Mouse (Mus musculus) kidney, postnatal 4 days (tissue): ENCODE measurements around the gene Fam126a.
A peak's percentile ranks its signal among the peaks of the same experiment; 100 is the strongest.

Experiments
- DNase-seq, 2 experiments: peaks; one replicate each; pipeline ENCODE4 v3.0.0; 2021; ENCODE audit warnings: mixed read lengths in 2 of 2

The Fam126a gene

DNA sequence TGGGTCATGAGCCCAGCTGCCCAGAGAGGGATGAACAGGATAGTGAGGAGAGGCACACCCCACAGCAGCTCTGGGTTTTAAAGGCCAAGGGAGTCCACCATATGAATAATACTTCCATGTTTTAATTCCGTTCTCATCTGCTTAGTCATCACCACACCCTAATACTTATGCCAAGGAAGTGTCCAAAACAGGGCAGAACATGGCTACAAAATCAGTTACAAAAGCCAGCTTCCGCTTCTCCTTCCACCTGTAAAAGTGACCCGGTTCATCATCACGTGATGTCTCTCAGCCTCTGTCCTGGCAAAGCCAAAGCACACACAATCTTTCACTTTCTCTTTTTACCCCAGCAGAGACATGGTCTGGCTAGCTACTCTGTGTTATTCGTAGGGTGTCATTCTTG is 8.9 kb upstream of the Fam126a start:
- no peak for DNase-seq

DNA sequence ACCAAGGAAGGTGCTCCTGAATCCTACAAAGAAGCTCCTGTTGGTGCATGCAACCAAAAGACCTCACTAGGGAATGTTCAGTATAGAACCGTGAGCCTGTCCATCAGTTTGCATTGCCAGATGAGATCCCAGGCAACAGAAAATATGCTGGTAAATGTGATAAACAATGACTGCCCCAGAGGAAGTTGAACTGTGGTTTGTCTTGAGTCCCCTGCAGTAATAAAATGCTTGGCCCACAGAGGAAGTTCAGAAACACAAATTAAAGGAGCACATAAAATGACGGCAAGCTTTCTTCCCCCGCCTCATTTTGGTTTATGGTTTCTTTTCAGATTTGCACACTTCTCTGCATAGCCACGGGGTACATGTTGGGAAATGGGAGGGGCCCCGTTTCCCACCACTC is 8.3 kb upstream of the Fam126a start:
- peak in 1 of 2 experiments; percentile 28 for DNase-seq

DNA sequence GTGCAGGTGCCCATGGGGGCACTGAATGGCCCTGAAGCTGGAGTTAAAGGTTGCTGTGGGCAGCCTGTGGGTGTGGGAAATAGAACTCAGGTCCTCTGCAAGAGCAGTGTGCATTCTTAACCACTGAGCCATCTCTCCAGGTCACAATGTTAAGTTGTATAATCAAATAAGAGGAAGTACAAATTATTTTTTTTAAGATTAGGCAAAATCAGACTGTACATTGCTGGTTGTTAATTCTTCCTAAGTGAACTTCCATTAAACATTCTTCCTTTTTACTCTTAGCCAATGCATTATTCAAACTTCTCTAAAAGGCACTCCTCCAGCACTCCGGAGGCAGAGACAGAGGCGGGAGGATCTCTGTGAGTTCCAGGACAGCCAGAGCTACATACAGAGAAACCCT is 7.7 kb upstream of the Fam126a start:
- DNase-seq = no peak

DNA sequence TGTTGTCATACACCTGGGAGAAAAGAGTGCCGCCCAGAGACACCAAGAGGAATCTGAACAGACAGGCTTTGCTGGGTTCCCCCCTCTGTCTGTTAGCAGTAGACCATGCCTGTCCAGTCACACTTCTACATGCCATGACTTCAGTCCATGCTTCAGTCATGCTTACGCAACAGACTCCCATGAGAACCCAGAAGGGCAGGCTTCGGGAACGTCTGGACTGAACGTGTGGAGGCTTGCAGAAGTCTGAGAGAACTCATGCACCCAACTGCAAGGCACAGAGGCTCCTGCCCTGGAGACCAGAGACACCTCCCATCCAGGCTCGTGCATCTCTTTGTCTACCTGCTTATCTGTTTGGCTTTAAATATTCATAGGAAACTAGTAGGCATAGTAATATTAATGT is 6.2 kb upstream of the Fam126a start:
- no peak for DNase-seq

DNA sequence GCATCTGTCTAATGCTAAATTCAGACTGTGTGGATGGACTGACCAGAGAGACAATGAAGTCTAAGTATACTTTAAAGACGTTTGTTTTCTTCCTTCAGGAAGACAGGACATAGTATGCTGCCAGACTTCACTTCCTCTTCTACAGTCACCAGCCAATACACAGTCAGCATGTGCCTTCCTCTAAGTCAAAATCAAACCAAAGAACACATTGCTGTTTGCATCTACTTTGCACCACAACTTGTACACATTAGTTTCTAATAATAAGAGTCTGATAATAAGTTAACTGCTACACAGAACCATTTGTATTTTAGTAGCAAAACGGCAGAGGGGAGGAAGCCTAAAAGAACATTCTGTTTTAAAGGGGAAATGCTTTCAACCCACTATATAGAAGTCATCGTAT is 4.5 kb upstream of the Fam126a start:
- no peak for DNase-seq

DNA sequence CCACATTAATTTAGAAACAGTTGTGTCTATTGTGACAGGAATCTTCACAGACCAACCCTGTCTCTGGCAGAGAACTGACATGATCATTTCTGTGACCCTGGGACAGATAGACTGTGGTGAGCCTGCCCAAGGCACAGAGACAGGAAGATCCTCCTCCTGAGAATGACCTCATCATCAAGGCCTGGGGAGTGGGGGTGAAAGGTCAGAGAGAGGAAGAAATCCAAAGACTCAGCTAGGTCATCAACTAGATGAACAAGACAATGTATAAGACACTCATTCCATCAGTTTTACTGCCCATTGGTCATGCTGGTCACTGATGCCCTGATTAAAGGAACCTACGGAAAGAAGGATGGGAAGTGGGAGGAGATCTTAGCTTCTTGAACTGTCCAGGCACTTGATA is 3.6 kb upstream of the Fam126a start:
- no peak for DNase-seq

DNA sequence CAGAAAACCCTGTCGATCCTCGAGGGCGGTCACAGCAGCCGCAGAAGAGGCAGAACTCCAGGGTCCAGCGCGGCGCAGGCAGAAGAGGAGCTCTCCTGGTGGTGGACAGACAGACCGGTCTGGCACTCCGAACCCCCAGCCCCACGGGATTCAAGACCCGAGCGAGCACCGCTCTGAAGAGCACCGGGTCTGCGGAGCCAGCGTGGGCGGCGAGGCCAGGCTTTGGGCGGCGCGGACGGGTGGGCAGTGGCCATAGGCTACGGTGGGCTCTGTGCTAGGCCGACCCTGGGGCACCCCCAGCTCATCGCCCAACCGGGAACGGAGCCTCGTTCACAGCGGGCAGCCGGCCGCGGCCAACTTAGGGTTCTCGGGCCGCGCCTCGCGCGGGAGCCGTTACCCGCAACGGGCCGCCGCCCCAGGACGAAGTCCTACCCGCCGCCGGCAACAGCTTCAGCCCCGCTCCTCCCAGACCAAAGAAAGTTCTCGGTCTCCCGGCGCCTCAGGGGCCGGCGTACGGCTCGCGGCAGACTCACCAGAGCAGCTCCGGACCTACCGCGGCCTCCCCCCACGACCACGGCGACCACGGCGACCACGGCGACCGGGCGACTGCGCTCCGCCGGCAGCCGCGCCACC is 428 bp downstream of the Fam126a start:
- DNase-seq = peak; percentile 55 to 69

DNA sequence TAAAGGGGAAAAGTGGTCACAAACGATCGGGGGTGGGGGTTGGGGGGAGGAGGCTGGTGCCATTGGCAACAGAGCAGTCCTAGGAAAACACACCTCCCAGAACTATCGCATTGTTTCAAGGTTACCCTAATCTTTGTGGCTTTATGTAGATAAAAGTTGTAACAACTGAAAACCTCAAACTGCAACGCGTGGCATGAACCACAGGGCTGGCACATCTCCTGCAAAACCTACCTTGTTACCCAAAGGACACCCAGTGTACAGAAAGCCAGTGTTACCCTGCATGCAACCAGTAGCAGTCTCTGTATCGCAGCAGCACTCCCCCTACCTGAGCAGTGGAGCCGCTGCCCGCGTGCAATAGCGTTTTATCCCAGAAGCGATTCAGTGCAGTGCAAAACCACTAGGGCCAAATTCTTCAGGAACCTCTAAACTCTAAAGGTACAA is 1.1 kb downstream of the Fam126a start:
- DNase-seq = peak; percentile 64 to 78

DNA sequence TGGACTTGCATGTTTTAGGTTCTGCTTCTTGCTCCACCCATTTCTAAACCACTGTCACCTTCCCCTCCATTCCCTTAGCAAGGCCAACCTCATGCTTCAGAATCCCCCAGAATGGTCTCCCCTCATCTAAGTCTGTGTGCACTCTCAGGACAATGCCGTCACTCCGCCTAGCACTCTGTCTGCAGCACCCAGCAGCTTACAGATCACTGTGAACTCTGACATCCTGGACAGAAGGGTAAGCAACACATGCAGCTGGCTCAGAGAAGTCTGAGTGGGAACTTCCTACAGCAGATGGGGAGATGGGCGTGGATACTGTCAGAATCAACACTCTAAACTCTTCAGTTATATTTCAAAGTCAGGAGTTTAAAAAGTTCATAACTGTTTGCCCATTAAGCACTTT is 5.5 kb downstream of the Fam126a start:
- peak in 1 of 2 experiments; percentile 32 for DNase-seq

DNA sequence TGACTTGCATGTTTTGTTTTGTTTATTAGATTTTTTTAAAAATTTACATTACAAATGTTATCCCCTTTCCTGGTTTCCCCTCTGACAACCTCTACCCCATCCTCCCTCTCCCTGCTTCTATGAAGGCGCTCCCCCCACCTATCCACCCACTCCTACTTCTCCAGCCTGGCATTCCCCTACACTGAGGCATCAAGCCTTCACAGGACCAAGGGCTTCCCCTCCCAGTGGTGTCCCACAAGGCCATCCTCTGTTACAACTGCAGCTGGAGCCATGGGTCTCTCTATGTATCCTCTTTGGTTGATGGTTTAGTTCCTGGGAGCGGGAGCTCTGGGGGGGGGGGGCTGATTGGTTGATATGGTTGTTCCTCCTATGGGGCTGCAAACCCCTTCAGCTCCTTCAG is 7.3 kb downstream of the Fam126a start:
- no peak for DNase-seq

DNA sequence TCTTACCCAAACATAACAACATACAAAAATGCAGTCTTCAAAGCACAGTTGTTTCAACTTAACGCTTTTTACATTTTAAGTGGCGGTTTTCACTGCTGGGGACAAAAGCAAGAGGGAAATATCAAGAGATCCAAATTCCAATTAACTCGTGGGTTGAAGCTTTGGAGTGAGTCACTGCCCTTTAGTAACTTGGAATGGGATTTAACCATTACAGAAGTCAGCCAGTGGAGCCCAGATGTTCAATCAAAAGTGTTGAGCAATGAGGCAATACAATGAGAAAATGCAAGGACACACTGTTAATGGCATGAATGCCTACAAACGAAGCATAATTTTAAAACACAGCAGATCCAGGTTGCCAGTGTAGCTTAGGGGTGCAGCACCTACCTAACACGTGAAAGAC is 8.8 kb downstream of the Fam126a start:
- DNase-seq = no peak

DNA sequence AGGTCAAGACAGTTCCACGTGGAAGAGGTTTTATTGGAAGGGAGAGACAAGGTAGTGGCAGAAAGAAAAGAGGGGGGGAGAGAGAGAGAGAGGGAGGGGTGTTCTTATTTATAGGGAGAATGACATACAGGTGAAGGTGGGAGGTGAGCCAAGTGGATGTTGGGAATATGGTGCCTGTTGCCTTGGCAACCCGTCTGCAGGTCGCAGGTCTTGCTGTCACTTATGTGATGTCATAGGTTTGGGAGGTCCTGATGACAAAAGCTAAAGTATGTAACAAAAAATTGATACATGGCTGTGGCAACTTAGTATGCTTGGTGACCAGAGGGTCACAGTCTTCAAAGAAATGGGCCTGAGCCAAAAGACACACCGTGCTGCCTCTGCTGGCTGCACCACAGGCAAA is 10.1 kb downstream of the Fam126a start:
- no peak for DNase-seq

DNA sequence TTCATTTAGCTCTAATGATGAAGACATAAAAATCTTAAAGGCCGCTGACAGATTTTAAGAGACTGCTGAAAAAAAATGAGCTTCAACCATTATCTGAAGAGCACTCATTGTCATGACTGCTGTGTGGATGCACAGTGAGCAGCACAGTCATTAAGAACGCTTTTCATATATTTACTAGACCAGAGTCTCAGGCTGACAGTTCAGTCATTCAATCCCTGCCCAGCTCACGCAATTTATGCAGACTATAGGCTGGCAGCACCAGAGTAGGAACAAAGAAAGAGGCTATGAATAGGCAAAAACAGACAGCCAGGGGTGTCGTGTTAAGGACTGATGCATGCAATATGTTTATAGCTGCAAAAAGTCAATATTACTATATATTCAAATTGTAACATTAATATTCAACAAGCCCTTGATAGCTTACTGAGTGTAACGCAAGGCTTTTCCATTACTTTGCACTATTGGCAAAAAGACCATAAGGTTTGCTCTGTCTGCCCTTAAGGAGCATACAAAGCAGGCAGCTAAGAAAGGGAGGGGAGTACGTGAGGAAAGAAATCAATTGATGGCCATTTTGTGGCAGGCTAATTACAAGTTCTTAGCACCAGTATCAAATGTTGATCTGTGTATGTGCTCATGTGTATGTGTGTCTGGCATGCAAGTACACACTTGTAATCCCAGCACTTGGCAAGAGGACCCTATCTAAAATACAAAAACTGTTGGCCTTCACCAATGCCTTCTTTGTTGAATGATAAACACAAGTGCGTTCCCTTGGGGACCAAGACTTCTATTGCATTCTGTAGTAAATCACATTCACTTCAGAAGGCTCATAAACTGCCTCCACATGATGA is 10.9 kb downstream of the Fam126a start:
- DNase-seq = no peak

DNA sequence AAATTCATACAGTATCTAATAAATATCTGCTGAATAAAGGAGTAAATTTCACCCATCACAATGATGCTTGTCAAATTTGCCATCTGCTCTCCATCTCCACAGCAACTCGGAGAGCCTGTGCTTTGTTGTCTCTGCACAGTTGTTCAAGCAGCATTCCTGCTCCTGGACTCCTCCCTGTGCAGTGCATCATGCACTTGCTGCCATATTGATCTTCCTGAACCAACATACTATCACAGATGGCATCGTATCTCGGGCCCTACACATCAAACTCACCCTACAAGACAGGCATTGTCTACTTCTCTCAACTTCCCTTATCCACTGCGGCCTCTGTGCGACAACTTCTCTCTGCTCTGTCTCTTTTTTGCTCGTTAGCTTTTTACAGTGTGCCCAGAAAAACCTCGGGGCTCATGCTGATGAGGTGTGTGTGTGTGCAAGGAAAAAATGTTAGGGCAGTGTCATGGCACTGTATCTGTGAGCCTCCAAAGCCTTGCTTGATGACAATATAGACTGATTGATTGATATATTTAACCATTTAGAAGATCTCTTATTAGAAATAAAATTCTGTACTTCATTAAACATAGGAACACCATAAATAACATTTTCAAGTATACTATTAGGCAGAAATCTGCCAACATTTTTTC is 11.7 kb downstream of the Fam126a start:
- no peak for DNase-seq

DNA sequence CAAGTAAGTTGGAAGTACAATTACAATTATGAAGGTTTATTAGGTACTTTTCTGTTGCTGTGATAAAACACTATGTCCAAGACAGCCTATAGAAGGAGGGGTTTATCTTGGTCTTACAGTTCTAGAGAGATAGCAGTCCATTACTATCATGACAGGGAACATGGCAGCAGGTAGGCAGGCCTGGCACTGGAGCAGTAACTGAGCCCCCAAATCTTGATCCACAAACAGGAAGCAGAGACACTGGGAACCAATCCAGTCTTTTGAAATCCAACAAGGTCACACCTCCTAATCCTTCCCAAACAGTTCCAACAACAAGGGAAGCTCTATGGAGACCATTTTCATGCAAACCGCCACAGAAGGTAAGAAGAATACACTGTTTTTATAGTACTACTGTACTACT is 13.6 kb downstream of the Fam126a start:
- DNase-seq = no peak

DNA sequence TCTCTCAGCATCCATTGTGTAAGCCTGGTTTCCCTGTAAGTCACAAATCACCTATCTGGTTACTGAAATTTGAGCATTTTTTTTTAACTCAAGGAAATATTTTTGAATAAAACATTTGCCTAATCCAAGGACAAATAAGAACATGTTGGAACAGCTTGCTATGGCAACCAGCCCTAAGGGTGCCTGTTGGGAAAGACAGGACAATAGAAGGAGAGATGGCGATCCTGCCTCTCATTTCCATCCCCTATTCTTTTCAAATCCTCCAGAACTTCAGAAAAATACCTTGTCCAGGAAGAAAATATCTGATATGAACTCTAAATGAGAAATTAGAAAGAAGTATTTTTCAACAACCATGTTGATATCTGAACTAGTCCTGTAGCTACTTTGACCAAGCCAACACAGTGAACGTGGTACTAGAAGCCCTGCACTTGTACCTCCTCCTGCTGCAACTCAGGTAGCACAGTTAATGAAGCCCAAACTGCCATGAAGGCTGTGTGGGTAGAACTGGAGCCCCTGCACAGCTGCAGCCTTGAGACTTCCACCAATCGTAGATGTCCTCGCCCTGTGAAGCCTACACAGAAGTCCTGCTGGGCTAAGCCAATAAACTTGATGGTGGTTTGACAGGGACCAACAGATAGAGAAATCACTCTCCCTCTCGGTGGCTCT is 17.0 kb downstream of the Fam126a start:
- DNase-seq = no peak

DNA sequence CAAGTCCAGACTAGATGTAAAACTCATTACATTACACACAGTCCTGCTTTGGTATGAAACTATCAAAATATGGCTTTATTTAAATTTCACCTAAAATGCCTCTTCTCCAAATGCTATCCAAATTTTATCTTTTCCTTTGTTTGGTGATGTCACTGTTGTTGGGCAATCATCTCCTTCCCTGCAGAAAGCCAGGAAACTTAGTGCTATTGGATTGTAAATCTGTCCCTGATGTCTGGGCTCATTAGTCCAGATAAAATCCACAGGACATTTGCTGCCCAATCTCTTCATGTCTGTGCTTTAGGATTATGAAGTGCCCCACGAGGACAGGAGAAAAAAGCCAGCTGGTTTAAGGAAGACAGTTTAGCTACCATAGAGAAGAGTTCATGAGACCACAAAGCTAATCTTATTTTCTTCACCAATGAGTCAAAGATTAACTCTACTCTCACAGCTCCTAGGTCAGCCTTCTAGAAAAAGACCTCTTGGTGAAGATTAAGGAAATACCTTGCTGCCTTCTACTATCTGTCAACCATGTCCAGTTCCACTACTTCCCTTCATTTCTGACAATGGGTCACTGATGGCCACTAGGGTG is 31.3 kb downstream of the Fam126a start:
- no peak for DNase-seq

DNA sequence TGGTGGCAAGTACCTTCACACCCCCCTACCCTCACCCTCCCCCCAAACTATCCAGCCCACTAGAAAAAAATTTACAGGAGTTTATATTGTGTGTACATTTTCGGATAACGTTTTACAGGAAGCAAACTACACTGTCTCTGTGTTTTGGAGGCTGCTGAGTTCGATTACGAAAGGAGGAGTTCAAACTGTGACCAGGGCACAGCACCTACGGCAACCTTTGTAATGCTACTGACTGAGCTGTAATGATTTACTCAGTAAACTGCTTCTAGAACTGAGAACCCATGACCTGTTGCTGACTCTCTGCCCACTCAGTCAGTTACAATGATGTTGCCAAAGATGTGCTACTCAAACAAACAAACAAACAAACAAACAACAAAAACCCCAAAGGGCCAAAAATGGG is 34.5 kb downstream of the Fam126a start:
- DNase-seq = no peak

DNA sequence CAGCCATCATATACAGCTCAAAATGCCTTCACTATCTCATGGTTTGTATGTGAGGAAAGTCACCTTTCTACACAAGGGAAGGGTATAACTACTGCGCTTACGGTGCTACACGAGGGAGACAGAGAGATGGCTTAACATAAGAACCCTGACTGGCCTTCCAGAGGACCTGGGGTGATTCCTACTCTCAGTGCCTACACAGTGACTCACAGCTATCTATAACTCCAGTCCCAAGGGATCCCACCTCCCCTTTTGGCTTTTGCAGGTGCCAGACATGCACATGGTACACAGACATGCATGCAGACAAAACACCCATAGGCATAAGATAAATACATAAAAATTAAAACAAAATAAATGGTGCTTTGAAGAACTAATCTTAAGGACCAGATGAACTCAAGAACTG is 35.6 kb downstream of the Fam126a start:
- no peak for DNase-seq

DNA sequence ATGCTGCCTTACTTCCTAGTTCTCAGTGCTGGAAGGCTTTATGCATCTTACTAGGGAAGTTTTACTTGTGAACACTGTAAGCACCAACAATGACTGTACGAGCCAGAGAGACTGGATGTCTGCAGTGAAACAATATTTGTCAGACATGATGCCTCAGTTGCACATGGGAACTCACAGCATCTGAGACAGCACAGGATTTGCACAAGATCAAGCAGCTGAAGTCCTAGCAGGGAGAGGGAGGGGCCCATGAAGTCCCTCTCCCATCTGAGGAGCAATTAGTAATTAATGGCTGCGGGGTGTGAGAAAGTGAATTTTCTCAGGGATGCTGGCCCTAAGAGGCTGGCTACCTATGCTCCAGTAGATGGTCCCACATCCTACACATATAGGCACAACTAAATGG is 36.3 kb downstream of the Fam126a start:
- DNase-seq = no peak

DNA sequence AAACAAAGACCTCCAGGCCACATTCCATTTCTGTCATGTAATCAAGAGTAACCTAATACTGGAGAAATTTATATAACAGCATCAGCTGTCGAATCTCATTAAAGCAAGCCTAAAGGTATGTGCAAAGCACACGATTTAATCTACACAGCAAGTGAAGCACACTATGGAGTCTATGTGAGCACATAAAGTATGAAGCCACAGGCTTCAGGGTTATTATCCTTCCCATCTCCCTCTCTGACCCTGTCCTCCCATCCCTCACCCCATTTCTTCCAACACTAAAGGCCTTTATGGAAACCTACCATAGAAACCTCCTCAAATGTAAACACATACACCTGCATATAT is 37.0 kb downstream of the Fam126a start:
- no peak for DNase-seq

DNA sequence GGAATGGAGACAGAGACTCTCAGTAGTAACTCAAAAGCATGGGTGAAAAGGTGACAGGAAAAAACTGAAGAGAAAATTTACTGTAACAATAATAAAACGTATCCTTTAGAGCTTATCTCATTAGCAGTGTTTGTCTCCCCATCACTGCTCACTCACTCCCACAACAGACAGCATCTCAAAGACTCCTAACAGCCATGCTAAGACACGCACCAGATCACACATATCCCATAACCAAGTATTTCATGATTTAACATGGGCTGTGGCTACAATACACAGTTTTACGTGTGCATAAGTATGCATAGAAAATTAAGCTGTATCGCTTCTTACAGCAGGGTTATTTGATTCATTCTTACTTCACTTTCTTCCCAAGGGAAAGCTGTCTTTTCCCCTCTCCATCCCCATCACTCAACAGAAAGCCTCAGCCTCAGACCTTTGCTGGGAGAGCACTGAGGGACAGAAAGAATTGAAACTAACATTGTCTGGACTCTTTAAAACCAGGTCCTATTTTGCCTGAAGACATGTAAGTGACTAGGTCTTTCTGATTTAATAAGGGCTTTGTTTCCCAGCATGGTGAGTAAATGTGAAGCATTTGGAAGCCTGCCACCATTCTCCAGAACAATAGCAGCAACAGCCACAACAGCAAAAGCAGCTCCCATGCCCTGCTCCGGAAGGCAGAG is 37.5 kb downstream of the Fam126a start:
- DNase-seq = peak; percentile 39 to 61

DNA sequence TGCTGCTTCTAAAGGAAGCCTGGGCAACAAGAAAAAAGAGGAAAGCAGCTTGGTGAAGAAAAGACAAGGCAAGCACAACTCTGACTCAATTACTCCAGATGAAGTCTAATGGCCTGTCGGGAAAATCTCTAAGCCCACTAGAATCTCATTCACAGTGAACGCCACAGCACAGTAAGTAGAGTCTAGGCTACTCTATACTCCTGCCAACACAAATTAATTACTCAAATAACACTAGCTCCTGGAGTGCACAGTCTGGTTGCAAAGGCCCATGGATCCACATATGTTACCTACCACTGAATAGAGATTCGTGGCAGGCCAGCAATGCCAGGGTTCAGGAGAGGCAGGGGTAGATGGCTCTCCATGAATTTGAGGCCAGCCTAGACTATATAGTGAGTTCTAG is 40.5 kb downstream of the Fam126a start:
- no peak for DNase-seq
